Mouse (Mus musculus) thymus, postnatal 36 days (tissue): ENCODE data around the gene Vmn1r126.
"Not testable (repeated sequence)": the region's sequence is repeated elsewhere in the genome, so short reads cannot be mapped to it uniquely, and the experiment has no call there.

ENCODE experiments used
- DNase-seq, 2 experiments: peaks; one replicate each; pipeline ENCODE4 v3.0.0; 2022; ENCODE audit warnings: mixed read lengths in 2 of 2

Gene Vmn1r126

DNA sequence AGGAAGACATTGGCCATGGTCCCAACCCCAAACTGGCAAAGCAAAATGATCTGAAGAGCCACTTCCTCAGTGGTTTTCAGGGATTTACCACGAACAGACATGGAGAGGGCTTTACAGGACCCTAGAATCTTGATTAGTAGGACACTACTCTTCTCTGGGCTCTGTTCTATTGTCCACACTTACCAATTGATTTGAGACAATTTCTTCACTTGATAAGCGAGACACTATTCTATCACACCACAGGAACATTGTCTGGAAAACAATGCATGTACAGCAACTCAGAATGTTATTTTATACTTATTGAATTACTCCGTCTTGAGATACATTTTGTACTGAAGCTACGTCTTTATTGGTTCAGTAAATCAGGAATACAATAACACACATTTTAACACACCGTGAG is at the start of gene Vmn1r126:
Gene Vmn1r126 (minus strand): TSS at position 101 of the 400 bp plus-strand sequence.
- DNase-seq: not testable (repeated sequence)

DNA sequence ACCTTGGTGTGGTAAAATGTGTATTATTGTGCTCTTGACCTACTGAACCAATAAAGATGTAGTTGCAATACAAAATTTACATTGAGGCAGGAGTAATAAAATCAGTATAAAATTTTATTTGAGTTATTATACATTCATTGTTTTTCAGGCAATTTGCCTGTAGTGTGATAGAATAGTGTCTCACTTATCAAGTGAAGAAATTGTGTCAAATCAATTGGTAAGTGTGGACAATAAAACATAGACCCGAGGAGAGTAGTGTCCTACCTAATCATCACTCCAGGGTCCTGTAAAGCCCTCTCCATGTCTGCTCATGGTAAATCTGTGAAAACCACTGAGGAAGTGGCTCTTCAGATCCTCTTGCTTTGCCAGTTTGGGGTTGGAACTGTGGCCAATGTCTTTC is 47.8 kb upstream of the Vmn1r126 start, which contains the start of gene Vmn1r128:
Gene Vmn1r128 (plus strand): TSS at position 301 of the 400 bp plus-strand sequence.
- not testable (repeated sequence) for DNase-seq

DNA sequence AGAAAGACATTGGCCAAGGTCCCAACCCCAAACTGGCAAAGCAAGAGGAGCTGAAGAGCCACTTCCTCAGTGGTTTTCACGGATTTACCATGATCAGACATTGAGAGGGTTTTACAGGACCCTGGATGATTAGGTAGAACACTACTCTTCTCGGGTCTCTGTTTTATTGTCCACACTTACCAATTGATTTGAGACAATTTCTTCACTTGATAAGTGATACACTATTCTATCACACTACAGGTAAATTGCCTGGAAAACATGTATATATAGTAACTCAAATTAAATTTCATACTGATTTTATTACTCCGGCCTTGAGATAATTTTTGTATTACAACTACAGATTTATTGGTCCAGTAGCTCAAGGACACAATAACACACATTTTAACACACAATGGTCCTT is 18.5 kb upstream of the Vmn1r126 start, which contains the start of gene Vmn1r127:
Gene Vmn1r127 (minus strand): TSS at position 101 of the 400 bp plus-strand sequence.
- DNase-seq: not testable (repeated sequence)

DNA sequence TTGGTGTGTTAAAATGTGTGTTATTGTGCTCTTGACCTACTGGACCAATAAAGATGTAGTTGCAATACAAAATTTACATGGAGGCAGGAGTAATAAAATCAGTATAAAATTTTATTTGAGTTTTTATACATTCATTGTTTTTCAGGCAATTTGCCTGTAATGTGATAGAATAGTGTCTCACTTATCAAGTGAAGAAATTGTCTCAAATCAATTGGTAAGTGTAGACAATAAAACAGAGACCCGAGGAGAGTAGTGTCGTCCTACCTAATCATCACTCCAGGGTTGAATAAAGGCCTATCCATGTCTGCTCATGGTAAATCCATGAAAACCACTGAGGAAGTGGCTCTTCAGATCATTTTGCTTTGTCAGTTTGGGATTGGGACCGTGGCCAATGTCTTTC is 29.4 kb downstream of the Vmn1r126 start, which contains the start of gene Vmn1r125:
Gene Vmn1r125 (plus strand): TSS at position 301 of the 400 bp plus-strand sequence.
- DNase-seq: not testable (repeated sequence)

DNA sequence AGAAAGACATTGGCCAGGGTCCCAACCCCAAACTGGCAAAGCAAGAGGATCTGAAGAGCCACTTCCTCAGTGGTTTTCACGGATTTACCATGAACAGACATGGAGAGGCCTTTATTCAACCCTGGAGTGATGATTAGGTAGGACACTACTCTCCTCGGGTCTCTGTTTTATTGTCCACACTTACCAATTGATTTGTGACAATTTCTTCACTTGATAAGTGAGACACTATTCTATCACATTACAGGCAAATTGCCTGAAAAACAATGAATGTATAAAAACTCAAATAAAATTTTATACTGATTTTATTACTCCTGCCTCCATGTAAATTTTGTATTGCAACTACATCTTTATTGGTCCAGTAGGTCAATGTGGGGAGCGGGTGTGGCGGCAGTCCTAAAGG is 40.8 kb downstream of the Vmn1r126 start, which contains the start of gene Vmn1r124:
Gene Vmn1r124 (minus strand): TSS at position 101 of the 400 bp plus-strand sequence.
- not testable (repeated sequence) for DNase-seq
